Mouse (Mus musculus) thymus, postnatal 10 days (tissue): ENCODE data around the gene Gm21518.
"Not testable (repeated sequence)": the region's sequence is repeated elsewhere in the genome, so short reads cannot be mapped to it uniquely, and the experiment has no call there.

Experiments used
- DNase-seq, 2 experiments: peaks; one replicate each; pipeline ENCODE4 v3.0.0; 2021; ENCODE audit warnings: low spot score in 2 of 2

Gene Gm21518

DNA sequence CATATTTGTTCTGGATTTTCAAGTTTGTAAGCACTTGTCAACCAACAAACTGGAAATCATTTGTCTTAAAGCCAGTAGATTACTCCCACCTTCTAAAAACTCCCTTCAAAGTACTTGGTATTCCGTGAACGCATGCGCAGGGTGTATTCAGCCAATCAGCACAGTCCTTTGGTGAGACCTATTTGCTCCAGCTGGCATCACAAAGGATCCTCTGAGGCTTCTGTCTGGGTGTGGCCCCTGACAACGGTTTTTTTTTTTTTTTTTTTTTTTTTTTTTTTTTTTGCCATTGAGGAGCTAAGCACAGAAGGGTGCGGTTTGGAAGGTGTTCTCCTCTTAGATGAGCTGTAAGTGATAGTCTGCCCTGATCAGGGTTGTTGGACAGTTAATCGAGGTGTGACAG lies at the start of gene Gm21518:
Gm21518 (plus strand) TSS at position 301 of the 400 bp plus-strand sequence.
- DNase-seq, result not testable (repeated sequence)
